Mouse (Mus musculus) megakaryocyte progenitor cell, adult 5-6 weeks (primary cell): ENCODE results near the gene Insig1. TPM values are rescaled to one million over a fixed set of nuclear protein-coding genes. Genes with fewer than 3 reads are reported as not detected.

ENCODE experiments used
- ATAC-seq: replicated peaks from 2 replicates; pipeline ENCODE4 v1.8.0; 2016; ENCODE audit warnings: mild to moderate bottlenecking, moderate TSS enrichment, inconsistent platforms; ENCODE audit not compliant: poor library complexity
- total RNA-seq, 2 experiments: library from RNA; stranded (forward) in 1 of 2; stranded (reverse) in 1 of 2; fragments of 157-497, 149-512 nt in 1 of 2; fragments of 200-1000 nt in 1 of 2; gene quantifications; 2 replicates each; pipeline versions ENCODE4 v1.2.3 to v1.2.4; 2015 to 2017

The Insig1 gene
- total RNA-seq, 2 experiments from 2014 or later, result 16.5 to 20.2 TPM

- ATAC-seq, result peak; percentile 35; the same call in 1 of the 2 replicates
Observed at GRCm38 (mm10) chr5:28117882-28118530, 46.8 kb downstream of the Insig1 start.

GRCm38 (mm10) chr5:28118531-28118925 is 47.4 kb downstream of the Insig1 start:
- ATAC-seq, result no peak

- no peak for ATAC-seq
Observed at GRCm38 (mm10) chr5:28119576-28119975, 48.4 kb downstream of the Insig1 start.

- ATAC-seq, result peak; percentile 94
Observed at GRCm38 (mm10) chr5:28122491-28123454, 51.6 kb downstream of the Insig1 start.

- no peak for ATAC-seq
Observed at GRCm38 (mm10) chr5:28123455-28123825, 52.3 kb downstream of the Insig1 start.

GRCm38 (mm10) chr5:28124321-28125230 is 53.4 kb downstream of the Insig1 start:
- no peak for ATAC-seq

Other genes starting within 250 kb of the Insig1 start
- gene Htr5a, start 229.2 kb upstream of the Insig1 start, total RNA-seq (2015), result not detected in 2 replicates
- gene Htr5a, start 229.2 kb upstream of the Insig1 start, total RNA-seq (2017), result not detected in 2 replicates
- gene En2, start 94.3 kb downstream of the Insig1 start, total RNA-seq (2015), result not detected in 2 replicates
- gene En2, start 94.3 kb downstream of the Insig1 start, total RNA-seq (2017), result not detected in 2 replicates
- gene Cnpy1, start 174.4 kb downstream of the Insig1 start, total RNA-seq (2015), result not detected in 2 replicates
- gene Cnpy1, start 174.4 kb downstream of the Insig1 start, total RNA-seq (2017), result not detected in 2 replicates
- 30.7 and 35.4 TPM in 2 replicates for gene Rbm33, start 245.8 kb downstream of the Insig1 start, total RNA-seq (2015)
- 35.4 and 54.0 TPM in 2 replicates for gene Rbm33, start 245.8 kb downstream of the Insig1 start, total RNA-seq (2017)